Mouse (Mus musculus): ENCODE data around the gene Igsf3. TPM values are rescaled to one million over a fixed set of nuclear protein-coding genes. Genes with fewer than 3 reads are reported as not detected.

The Igsf3 gene
- polyA plus RNA-seq (2015; fragmentation: Nextera tagmentation; extraction: Ambion mirVana) = 28.8 and 35.7 TPM in 2 replicates

DNA sequence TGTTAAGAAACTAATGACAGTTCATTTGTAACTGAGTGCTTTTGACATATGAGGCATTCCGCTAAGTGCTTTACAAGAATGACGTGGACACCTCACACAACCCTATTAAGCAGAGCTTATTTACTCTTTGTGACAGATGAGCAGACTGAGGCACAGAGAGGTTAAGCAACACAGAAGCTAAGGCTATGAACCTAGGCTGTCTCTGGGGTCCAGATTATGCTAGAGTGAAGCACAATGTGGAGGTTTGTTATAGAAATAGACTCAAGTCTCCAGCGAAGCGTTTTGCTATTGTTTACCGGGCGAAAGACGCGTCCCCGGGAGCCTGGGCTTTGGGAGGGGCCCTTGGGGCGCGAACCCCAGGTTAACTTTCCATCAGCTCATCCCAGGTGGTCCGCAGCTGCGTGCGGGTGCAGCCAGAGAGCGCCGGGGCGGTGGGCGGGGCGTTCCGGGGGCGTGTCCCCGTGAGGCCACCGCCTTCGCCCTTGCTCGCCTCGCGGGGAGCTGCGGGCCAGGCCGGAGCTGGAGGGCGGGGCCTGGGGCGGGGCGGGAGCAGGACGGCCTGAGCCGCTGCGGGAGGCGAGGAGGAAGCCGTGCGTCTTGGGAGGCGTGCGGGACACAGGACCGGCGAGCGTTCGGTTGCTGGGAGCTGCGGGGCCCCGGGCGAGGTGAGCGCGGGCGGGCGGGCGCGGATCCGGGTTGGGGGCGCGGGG, at the start of gene Igsf3:
Igsf3 (plus strand) TSS at position 546 of the 710 bp plus-strand sequence.
- peak; percentile 91 for DNase-seq (ENCODE audit: low spot score)

DNA sequence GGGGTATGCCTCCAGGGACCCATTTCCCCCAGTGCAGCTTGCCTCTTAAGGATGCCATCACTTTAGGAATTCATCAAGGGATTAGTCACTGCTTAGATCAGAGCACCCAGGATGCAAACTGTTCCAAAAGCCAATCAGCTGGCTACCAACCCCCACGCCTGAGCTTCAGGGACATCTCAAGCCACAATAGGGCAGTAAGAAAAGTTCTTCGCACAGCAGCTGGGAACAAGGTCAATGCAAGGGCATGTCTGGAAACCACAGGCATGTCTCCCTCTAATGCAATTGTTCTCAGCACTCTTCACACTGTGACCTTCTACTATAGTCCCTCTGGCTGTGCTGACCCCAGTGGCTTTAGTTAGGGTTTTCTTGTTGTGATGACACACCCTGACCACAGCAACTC, 49.6 kb upstream of the Igsf3 start:
- no peak for DNase-seq (ENCODE audit: low spot score)

DNA sequence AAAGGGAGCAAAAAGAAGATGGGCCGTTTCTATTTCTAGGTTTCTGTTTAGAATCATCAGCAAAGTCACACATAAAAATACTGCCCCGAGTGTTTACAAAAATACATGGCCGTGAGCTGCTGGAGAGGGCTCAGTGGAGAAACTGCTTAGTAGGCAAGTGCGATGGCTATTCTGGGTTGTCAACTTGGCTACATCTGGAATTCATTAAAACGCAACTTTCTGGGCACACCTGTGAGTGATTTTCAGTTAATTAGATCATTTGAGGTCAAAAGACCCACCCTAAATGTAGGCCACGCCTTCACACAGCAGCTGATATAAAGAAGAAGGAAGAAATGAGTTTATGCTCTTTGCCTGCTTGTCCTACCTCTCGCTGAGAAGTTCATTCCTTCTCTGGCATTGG, 48.3 kb upstream of the Igsf3 start:
- DNase-seq (ENCODE audit: low spot score) = no peak

DNA sequence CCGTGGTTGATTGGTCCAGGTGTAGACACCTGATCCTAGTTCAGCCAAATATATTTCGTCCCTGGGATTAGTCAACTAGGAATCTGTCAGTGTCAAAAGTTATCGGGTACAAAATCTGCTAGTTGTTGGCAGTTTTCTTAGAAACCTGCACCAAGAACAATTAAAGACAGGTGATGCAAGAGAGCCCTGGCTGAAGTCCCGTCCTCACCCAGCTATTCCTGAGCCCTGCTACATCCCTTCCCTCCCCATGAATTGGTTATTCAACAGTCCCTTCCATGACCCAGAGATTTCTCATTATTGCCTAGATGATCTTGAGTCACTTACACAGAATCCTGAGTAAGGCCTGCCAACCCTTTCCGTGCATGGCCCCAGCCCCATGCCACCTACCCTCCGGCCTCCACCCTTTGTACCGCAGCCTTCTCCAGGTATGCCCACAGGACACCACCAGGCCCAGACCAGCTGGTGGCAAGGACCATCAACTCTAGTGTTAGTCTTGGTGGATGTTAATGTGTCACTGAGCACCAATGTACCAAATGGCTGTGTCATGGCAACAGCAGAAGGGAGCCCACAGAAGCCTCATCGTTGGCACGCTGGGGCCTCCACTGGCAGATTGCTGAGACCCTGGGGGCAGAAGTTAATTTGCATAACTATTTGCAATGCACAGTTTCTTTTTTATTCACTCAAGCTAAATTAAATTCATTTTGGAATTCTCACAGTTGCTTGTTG, 33.5 kb upstream of the Igsf3 start:
- no peak for DNase-seq (ENCODE audit: low spot score)

DNA sequence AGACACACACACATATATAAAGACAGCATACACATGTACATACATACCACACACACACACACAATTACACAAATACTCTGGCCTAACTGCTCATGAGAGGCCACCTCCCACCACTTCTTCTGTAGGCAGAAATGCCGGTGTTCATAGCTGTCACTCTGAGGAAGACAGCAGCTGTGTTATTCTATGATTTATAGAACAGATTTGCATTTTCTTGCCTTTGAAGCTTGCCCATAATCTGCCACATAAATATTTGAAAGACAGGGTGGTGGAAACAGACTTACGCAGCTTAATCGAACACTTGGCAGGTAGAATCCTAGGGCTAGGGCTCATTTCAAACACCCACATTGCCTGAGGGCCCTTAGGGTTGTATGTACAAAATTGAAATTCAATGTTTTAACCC, 32.6 kb upstream of the Igsf3 start:
- DNase-seq (ENCODE audit: low spot score) = no peak

DNA sequence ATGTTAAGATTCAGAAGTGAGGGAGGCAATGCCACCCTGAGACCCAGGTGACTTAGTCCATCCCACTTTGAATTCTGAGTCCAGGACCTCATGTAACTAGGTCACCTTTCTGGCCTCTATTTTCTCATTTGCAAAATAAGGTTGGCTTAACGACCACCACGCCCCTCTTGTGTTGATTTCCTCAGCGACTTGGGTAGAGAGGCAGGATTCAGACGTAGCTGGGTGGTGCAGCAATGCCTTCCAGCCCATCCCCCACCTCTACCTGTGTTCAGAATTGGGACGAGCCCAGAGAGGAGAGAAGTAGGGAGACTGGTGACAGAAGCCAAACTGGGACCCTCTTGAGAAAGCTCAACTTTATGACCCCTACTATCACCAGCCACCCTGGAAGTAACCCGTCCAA, 31.6 kb upstream of the Igsf3 start:
- no peak for DNase-seq (ENCODE audit: low spot score)

DNA sequence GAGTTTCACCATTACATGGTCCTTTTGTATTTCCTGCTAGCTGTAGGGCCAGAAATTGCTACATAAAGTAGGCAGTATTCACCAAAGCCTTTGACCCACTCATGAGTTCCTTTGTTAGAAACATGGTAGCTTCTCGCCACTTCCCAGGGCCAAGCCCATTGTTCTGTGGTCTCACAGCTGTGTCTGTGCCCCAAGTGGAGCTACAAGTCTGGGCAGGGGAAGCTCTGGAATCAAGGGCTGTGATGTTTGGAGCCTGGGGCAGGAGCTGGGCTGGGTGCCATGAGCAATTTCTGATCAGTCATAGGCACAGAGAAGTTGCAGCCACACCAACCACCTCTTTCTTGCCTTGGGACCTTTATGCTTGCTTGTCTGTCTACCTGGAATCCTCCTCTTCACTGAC, 30.1 kb upstream of the Igsf3 start:
- no peak for DNase-seq (ENCODE audit: low spot score)

DNA sequence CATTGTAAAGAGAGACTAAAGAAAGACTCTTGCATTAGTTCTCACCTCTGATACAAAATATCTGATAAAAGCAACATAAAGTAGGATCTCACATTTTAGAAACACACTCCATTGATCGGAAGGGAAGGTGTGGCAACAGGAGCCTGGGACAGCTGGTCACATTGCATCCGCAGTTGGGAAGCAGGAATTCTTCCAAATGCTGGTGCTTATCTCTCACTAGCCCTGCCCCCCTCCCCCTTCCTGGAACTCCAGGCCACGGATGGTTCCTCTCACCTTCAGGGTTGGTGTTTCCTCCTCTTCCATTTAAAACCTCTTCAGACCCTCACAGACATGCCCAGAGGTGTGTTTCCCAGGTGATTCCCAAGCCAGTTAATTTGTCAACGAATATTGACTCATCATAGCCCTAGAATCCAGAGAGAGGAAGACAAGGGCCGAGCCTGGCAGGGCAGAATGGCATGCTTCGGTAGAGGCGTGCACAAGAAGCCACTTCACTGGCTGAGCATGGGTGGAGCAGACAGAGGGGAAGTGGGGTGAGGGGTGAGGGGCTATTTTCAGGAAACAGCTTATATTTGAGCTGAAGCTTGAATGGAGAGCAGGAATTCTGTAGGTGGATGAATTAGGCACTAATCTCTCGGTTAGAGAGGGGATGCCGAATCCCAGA, 28.3 kb upstream of the Igsf3 start:
- peak; percentile 50 for DNase-seq (ENCODE audit: low spot score)

DNA sequence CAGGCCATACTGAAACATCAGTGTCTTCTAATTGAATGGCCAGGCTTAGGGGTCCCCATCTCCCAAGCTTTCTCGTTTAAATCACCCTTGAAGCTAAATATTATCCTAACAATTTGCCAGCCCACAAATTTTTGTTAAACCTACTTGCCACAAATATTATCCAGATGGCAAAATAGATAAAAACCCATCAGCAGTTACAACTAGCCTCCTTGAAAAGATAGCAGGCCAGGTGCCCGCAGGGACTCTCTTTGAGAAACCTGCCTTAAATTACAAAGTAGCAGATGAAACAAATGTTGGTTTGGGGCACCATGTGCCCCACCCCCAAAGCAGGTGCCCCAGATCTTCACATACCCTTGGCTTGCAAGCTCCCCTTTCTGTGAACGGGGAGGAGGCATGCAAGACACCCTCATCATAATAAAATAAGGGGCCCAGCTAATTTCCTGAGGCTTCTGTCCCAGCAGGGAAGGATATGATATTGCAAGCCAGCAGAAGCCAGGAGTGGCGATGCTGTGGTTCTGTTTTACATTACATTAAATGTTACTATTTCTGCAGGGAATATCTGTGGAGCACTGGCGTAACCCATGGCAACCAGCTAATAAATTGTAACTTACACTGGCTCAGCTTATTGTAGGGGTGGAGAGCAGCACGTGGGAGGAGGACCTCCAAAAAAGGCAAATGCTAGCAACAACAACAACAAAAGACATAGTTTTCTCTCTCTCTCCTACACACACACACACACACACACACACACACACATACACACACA, 27.2 kb upstream of the Igsf3 start:
- DNase-seq (ENCODE audit: low spot score) = peak; percentile 56

DNA sequence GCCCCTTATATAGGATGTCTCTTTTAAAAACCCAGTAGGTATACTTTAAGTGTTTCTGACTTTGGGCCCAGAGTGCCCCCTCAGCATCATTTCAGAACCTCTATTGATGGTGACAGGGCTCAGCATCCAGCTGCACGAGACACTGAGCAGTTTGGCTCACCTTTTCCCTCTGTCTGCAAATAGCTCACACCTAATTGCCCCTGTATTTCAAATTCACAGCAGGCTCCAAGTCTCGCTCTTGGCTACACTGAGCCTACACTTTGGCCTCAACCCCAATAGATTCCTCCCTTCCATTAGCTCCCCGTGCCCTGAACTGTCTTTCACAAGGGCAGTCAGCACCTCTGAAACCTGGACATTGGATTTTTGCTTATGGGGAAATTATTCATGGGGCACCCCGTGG, 26.5 kb upstream of the Igsf3 start:
- DNase-seq (ENCODE audit: low spot score) = no peak

DNA sequence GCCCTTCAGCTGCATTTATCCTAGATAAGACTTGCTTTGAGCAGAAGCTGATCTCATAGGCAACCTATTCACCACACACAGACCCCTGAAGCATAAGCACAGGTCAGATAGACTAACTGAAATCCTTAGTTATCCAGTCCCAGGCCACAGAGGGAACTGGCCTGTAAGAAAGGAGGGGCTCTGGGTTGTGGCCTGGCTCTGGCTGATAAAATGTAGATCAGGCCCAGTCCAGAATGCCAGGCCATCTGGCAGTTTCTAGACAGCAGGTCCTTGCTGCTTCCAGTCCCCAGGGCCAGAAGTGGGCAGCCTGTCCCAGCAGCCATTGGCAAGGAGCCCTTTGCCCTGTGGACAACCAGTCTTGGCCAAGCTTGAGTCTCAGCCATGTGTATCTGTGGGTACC, 22.4 kb upstream of the Igsf3 start:
- no peak for DNase-seq (ENCODE audit: low spot score)

DNA sequence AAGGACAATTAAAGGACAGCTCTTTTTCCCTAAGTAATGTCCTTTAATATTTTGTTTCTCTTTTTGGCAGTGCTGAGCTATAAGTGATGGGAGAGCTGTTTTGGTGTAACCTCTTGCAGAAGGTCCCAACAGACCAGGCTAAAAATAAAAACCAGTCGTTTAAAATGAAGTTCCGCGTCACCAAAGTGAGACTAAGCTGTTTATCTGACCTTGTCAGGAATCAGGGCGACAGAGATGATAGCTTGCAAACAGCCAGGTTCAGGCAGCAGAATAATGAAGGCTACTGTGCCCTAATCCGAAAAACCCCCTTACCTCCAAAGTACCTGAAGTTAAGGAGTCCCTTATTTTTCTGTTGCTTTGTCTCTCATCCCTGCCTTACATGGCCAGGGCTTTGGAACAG, 21.2 kb upstream of the Igsf3 start:
- no peak for DNase-seq (ENCODE audit: low spot score)

DNA sequence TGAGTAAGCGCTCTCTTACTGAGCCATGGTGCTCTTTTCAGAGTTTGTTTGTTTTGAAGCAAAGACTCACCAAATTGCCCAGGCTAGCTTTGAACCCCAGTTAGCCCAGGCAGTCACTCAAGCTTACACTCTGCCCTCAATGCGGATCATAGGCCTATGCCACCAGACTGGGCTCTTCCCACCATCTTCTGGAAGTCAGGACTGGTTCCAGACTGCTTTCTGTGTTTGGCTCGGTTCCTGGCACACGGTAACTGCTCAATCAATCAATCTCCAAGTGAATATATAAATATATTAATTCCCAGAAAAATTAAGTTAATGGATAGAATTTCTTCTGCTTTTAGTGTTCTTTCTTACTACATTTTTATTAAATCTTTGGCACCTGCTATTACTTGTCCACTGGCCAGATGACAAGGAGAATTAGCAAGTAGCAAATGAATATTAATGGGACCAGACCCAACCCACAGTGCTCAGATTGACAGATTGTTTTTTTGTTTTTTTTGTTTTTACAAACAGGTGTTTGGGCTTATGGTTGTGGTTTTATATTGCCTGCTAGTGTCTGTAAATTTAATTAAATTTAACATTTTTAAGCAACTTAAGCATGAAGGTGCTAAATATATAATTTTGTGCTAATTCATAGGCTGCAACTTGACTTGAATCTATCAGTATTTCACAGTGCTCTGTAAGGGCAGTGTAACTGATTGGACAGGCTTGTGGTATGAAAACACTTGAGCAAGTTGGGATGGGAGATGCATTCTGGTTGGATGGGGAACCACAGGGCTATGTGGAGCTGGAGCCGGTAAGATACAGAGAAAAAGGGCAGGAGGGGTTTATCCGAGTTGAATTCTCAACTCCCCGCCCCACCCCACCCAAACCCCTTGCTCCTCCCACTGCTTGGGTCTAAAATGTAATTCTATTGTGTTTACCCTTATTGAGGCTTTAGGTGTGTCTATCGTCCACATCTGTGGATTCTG, 20.0 kb upstream of the Igsf3 start:
- no peak for DNase-seq (ENCODE audit: low spot score)

DNA sequence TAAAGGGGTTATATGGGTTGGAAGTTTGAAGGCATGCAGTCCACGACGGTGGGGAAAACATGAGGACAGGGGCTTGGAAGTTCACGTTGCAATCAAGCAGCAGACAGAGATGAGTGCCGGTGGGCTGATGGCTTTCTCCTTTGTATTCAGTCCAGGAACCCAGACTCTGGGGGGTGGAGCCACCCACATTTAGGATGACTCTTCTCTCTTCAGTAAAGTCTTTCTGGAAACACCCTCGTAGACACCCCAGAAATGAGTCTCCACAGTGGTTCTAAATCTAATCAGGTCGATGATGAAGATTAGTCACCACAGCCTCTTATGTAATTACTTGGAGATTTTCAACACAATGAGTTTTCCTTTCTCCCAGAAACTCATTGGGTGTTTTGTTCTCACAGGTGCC, 16.1 kb upstream of the Igsf3 start:
- DNase-seq (ENCODE audit: low spot score) = no peak

DNA sequence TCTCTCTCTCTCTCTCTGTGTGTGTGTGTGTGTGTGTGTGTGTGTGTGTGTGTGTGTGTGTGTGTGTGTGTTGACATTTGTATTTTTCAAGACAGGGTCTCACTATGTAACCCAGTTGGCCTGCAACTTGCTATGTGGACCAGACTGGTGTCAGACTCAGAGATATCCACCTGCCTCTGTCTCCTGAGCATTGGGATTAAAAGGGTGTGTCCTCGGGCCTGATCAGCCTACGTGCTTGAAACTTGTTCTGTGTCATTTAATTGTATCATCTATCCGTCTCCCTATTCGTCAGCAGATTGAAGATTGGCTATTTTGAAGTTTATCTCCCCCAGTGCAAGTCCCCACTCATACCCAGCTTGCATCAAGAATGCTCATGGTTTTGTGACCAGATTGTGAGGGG, 14.5 kb upstream of the Igsf3 start:
- DNase-seq (ENCODE audit: low spot score) = no peak

DNA sequence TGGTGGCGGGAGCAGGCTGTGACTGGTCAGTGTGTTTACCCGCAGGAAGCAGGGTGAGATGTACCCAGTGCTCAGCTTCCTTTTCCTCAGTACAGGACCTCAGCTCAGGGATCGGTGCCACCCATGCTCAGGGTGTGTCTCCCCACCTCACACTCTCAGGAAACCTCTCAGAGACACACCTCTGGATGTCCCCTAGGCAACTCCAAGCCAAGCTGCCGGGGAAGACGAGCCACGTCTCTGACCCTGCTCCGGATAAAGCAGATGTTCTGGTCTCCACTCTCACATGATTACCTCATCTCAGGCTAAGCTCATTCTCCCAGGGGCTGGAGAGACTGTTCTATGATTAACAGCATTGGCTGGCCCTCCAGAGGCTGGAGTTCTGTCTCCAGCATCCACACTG, 13.3 kb upstream of the Igsf3 start:
- DNase-seq (ENCODE audit: low spot score) = no peak

DNA sequence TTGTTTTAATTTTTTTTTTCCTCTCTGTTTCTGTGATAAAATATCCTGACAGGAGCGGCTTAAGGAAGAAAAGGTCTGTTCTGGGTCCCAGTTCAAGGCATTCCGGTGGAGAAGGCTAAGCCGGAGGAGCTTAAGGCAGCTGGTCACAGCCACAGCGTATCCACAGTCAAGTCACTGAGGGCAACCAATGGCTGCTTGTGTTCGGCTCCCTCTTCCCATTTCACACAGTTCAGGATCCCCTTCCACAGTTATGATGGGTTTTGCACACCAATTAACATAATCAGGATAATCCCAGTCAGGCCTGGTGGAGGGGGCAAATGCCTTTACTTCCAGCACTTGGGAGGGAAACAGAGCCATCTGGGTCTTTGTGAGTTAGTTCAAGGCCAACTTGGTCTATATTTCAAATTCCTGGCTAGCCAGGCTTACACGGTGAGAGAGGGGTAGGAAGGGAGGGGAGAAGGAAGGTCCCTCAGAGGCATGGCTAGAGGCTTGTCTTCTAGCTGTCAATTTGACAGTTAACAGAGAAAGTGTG, 11.7 kb upstream of the Igsf3 start:
- DNase-seq (ENCODE audit: low spot score) = no peak

DNA sequence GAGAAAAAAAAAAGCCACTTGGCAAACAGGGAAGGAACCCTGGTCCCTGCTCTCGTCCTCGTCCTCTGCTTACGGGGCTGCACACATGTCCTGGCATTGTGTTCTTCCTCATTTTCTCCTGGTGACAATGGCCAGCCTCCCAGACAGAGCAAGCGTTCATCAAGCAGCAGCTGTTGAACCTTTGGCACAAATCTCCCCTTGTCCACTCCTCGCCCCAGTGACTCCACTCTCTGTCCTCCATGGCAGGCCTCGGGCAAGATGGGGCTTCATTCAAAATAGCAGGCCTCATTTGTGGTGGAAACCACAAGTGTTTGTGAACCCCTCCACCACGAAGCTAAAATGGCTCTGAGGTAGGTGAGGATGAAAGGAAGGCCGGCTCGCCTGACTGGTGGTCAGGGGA, 11.0 kb upstream of the Igsf3 start:
- DNase-seq (ENCODE audit: low spot score) = no peak

DNA sequence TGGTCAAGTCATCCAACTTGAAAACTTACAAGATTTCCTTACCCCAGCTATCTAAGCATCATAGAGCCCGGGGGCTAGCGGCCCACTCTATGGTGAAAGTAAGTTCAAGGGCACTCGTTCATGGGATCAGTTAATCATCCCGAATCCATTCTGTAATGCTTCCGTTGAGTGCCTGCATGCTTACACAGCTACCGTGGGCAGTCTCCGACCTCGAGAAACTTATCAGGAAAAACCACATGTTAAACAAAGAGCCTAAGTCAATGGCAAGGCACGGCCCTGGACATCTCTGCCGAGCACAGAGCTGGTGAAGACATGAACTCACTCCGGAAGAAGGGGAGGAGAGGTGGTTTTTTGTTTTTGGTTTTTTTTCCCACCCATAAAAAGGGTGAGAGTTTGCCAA, 9.5 kb upstream of the Igsf3 start:
- no peak for DNase-seq (ENCODE audit: low spot score)

DNA sequence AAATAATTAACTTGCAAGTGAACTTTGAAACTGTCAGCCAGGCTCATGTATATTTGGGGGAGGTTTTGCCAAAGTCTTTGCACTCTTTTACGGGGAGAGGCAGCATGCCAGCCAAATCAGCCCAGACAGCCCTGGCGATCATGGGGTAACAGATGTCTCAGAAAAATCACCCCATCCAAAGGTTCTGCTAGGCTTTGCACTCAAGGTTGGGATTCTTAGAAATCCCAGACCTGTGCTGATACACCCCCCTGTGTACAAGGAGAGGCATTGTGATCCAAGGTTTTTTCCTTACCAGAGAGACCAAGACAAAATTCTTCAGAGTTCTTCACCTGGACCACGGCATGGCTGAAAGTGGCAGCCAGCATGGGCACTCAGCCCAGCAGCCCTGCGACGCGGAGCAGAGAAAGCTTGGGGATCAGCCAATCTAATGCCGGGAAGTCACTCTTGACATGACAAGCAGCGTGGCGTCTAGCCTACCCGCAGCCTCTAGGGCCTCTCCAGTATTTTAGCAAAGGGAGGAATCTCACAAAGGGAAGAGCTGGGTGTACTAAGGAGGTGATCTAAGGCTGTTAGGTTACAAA, 7.5 kb upstream of the Igsf3 start:
- no peak for DNase-seq (ENCODE audit: low spot score)

Measured in thymus, postnatal 0 days (tissue).